Mouse (Mus musculus) myocyte (in vitro differentiated cells): ENCODE results near the gene Mycn.

ENCODE experiments used
- CEBPB ChIP-seq: IDR thresholded peaks from 2 replicates; pipeline ENCODE4 v1.6.1; 2011; ENCODE audit warnings: mild to moderate bottlenecking, moderate library complexity; ENCODE audit not compliant: poor library complexity, insufficient read depth, severe bottlenecking
- E2F4 ChIP-seq: IDR thresholded peaks from one replicate; pipeline ENCODE4 v1.6.1; 2011; ENCODE audit warnings: mild to moderate bottlenecking, control low read depth, moderate library complexity; ENCODE audit not compliant: insufficient read depth
- MAX ChIP-seq: IDR thresholded peaks from one replicate; pipeline ENCODE4 v1.6.1; 2011; ENCODE audit warnings: low read depth, mild to moderate bottlenecking, control low read depth
- MYOD1 ChIP-seq, 3 experiments: IDR thresholded peaks; one replicate each; pipeline ENCODE4 v1.6.1; 2011; ENCODE audit warnings: control low read depth in 2 of 3, low read depth in 2 of 3, mild to moderate bottlenecking in 2 of 3, moderate library complexity in 1 of 3; ENCODE audit not compliant: insufficient read length in 2 of 3, control insufficient read depth in 1 of 3
- MYOG ChIP-seq, 3 experiments: IDR thresholded peaks; one replicate each; pipeline ENCODE4 v1.6.1; 2011; ENCODE audit warnings: control low read depth in 2 of 3, low read depth in 2 of 3, mild to moderate bottlenecking in 2 of 3; ENCODE audit not compliant: insufficient read length in 2 of 3, control insufficient read depth in 1 of 3, insufficient read depth in 1 of 3
- POLR2A ChIP-seq: IDR thresholded peaks from one replicate; pipeline ENCODE4 v1.6.1; 2011; ENCODE audit warnings: low read depth, mild to moderate bottlenecking, control low read depth, moderate library complexity; ENCODE audit not compliant: insufficient read length
- POLR2AphosphoS2 ChIP-seq: IDR thresholded peaks from one replicate; pipeline ENCODE4 v1.6.1; 2011; ENCODE audit warnings: low read depth, control low read depth; ENCODE audit not compliant: insufficient read length
- SRF ChIP-seq: IDR thresholded peaks from one replicate; pipeline ENCODE4 v1.6.1; 2011; ENCODE audit warnings: low read depth; ENCODE audit not compliant: control insufficient read depth, insufficient read length
- TCF12 ChIP-seq: IDR thresholded peaks from one replicate; pipeline ENCODE4 v1.6.1; 2011; ENCODE audit warnings: mild to moderate bottlenecking, control low read depth; ENCODE audit not compliant: poor library complexity, insufficient read depth, severe bottlenecking
- TCF3 ChIP-seq: IDR thresholded peaks from one replicate; pipeline ENCODE4 v1.6.1; 2011; ENCODE audit warnings: low read depth, control low read depth; ENCODE audit not compliant: insufficient read length
- USF1 ChIP-seq: IDR thresholded peaks from one replicate; pipeline ENCODE4 v1.6.1; 2011; ENCODE audit warnings: low read depth, mild to moderate bottlenecking, control low read depth, moderate library complexity

GRCm38 (mm10) chr12:12983032-12983431 lies 41.3 kb upstream of the Mycn start:
- TF ChIP-seq POLR2A (no peak), CEBPB (no peak), POLR2AphosphoS2 (no peak), USF1 (no peak), MYOD1 (IDR thresholded peaks at IDR 0.05; ENCODE audit: control insufficient read depth in 1 of 3, insufficient read length in 2 of 3, low read depth in 2 of 3) (no peak), TCF12 (no peak), TCF3 (no peak), MAX (no peak), SRF (no peak), MYOG (IDR thresholded peaks at IDR 0.05; ENCODE audit: control insufficient read depth in 1 of 3, insufficient read depth in 1 of 3, insufficient read length in 2 of 3, low read depth in 2 of 3) (no peak), E2F4 (no peak)
